Mouse (Mus musculus) lung, postnatal 0 days (tissue): ENCODE measurements around the gene Igsf21.

ENCODE experiments used
- CTCF ChIP-seq: IDR thresholded peaks from 2 replicates; pipeline ENCODE4 v1.5.1; 2016; ENCODE audit warnings: antibody characterized with exemption, mild to moderate bottlenecking
- EP300 ChIP-seq: IDR thresholded peaks from 2 replicates; pipeline ENCODE4 v1.6.1; 2016; ENCODE audit warnings: antibody characterized with exemption, mild to moderate bottlenecking, control low read depth

DNA sequence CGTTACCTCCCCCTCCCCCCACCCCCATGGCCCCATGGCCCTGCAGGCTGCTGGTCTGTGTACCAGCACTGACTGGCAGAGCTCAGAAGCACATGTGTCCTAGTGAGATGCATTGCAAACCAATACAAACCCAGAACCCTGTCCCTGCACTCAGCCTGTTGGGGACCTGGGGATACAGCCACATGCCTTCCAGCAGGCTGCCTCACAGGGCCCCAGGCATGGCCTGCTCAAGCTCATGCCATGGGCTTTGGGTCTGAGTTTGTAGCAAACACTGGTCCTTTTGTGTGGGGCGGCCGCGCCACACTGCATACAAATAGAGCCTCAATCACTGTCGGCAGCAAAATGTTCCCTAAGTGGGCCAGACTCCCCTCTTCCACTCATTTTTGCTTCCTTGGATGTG is 28.2 kb downstream of the Igsf21 start:
- TF ChIP-seq CTCF (no peak), EP300 (no peak)
